Mouse (Mus musculus) hindbrain, embryonic 13.5 days (tissue): ENCODE results near the gene Dhrs13. TPM values are rescaled to one million over a fixed set of nuclear protein-coding genes. Genes with fewer than 3 reads are reported as not detected.

ENCODE experiments used
- ATAC-seq: fragments of 200-750 bp; cut with Nextera tagmentation; 2 replicates; pipeline ENCODE4 v1.8.0; 2017; ENCODE audit warnings: moderate TSS enrichment; ENCODE audit not compliant: low FRiP score
- H3K27ac ChIP-seq: fragments of 300-500 bp; sonication (generic); 2 replicates; pipeline ENCODE4 v1.5.1; 2015; ENCODE audit warnings: inconsistent platforms, mild to moderate bottlenecking, moderate library complexity
- H3K27me3 ChIP-seq: fragments of 300-500 bp; sonication (generic); 2 replicates; pipeline ENCODE4 v1.6.1; 2015; ENCODE audit warnings: mild to moderate bottlenecking, inconsistent platforms
- H3K36me3 ChIP-seq: fragments of 300-500 bp; sonication (generic); 2 replicates; pipeline ENCODE4 v1.6.1; 2015; ENCODE audit warnings: mild to moderate bottlenecking, inconsistent platforms
- H3K4me1 ChIP-seq: fragments of 300-500 bp; sonication (generic); replicated peaks from 2 replicates; pipeline ENCODE4 v1.6.1; 2015; ENCODE audit warnings: inconsistent platforms
- H3K4me2 ChIP-seq: fragments of 300-500 bp; sonication (generic); 2 replicates; pipeline ENCODE4 v1.6.1; 2015; ENCODE audit warnings: inconsistent platforms, mild to moderate bottlenecking, moderate library complexity
- H3K4me3 ChIP-seq: fragments of 300-500 bp; sonication (generic); 2 replicates; pipeline ENCODE4 v1.5.1; 2015; ENCODE audit warnings: mild to moderate bottlenecking, inconsistent platforms
- H3K9ac ChIP-seq: fragments of 300-500 bp; sonication (generic); 2 replicates; pipeline ENCODE4 v1.6.1; 2015; ENCODE audit warnings: mild to moderate bottlenecking, inconsistent platforms
- H3K9me3 ChIP-seq: fragments of 300-500 bp; sonication (generic); 2 replicates; pipeline ENCODE4 v1.6.1; 2016; ENCODE audit warnings: inconsistent platforms
- WGBS: fragments of 180-500 bp; shearing (Covaris S2); methylation state at CpG from one replicate; pipeline ENCODE4 v1.1.7; 2015; 5-methylcytosine and 5-hydroxymethylcytosine counted together
- microRNA counts: library from miRNA; unstranded; fragments of <30 nt; microRNA quantifications from one replicate; lab custom pipeline; 2016
- microRNA-seq: library from miRNA; unstranded; fragments of <30 nt; microRNA quantifications from one replicate; pipeline ENCODE4, GENCODE M21; 2016
- polyA plus RNA-seq: library from polyadenylated mRNA; unstranded; fragments of >200 nt; fragmentation: Nextera tagmentation; extraction: Ambion mirVana; gene quantifications from 2 replicates; pipeline ENCODE4 v1.2.1, GENCODE M21; 2015

Gene Dhrs13
- polyA plus RNA-seq, 1 experiment from 2014 or later, result 39.3 TPM

- 93% methylated on average over 4 of the region's 4 CpGs for WGBS
- H3K9me3 ChIP-seq, result no peaks in the 10 kb centered on the region
- ATAC-seq, result no peak
- no peak overlapping the region for H3K27ac ChIP-seq
- H3K4me2 ChIP-seq, result no peak overlapping the region
- no peaks in the 10 kb centered on the region for H3K27me3 ChIP-seq
- H3K36me3 ChIP-seq, result peaks cover 70% of the 10 kb centered on the region
- peaks cover 9% of the 10 kb centered on the region for H3K4me1 ChIP-seq
- H3K9ac ChIP-seq, result no peak overlapping the region
- no peak overlapping the region for H3K4me3 ChIP-seq
These were observed 42.6 kb downstream of the Dhrs13 start for GRCm38 (mm10) chr11:78074666-78075065.

- Histone ChIP-seq H3K4me2 (peak within 1 kb of the TSS; percentile 73), H3K9ac (peak within 1 kb of the TSS; percentile 79), H3K4me3 (peak within 1 kb of the TSS; percentile 72), H3K9me3 (no peaks in the 10 kb centered on the region), H3K27ac (peak within 1 kb of the TSS; percentile 83), H3K36me3 (peaks cover 25% of the 10 kb centered on the region), H3K27me3 (peaks cover 6% of the 10 kb centered on the region; the same call in 1 of the 2 replicates), H3K4me1 (peaks cover 16% of the 10 kb centered on the region)
- WGBS, result 2% methylated on average over 42 of the region's 42 CpGs
- ATAC-seq, result peak; percentile 94
These were observed 48.2 kb downstream of the Dhrs13 start, which contains the start of gene Eral1 for GRCm38 (mm10) chr11:78079961-78080921. Eral1 (minus strand) TSS chr11:78080383.

GRCm38 (mm10) chr11:78083595-78083994 is 51.5 kb downstream of the Dhrs13 start:
- Histone ChIP-seq H3K4me2 (no peak overlapping the region), H3K27me3 (peaks cover 6% of the 10 kb centered on the region; the same call in 1 of the 2 replicates), H3K4me1 (peaks cover 16% of the 10 kb centered on the region), H3K4me3 (no peak overlapping the region), H3K27ac (no peak overlapping the region), H3K9ac (no peak overlapping the region), H3K36me3 (no peaks in the 10 kb centered on the region), H3K9me3 (no peaks in the 10 kb centered on the region)
- 89% methylated on average over 1 of the region's 1 CpGs for WGBS
- no peak for ATAC-seq

GRCm38 (mm10) chr11:78086925-78087479 is 54.9 kb downstream of the Dhrs13 start:
- Histone ChIP-seq H3K4me3 (no peak overlapping the region), H3K9ac (no peak overlapping the region), H3K36me3 (no peaks in the 10 kb centered on the region), H3K27me3 (peaks cover 6% of the 10 kb centered on the region; the same call in 1 of the 2 replicates), H3K4me2 (no peak overlapping the region), H3K4me1 (no peaks in the 10 kb centered on the region), H3K27ac (no peak overlapping the region), H3K9me3 (no peaks in the 10 kb centered on the region)
- 86% methylated on average over 4 of the region's 4 CpGs for WGBS
- no peak for ATAC-seq

MicroRNAs within 50 kb of the gene (microRNA counts, 519-probe panel; counts per million panel counts)
- microRNA mmu-miR-144 (lab: Ali Mortazavi, UCI) (3,572 counts per million, percentile 47 among the panel's probes with 10 or more counts), microRNA mmu-miR-451 (lab: Ali Mortazavi, UCI) (3,299 counts per million, percentile 41 among the panel's probes with 10 or more counts)

Small RNA genes lying within 50 kb of the gene (microRNA-seq; reads per million reads assigned to microRNA genes)
- gene Mir144, result 21.9 reads per million, percentile 31 among the genes with 10 or more reads in this experiment
- gene Mir451a, result not detected
- gene Mir451b, result not detected

Other genes starting within 250 kb of the Dhrs13 start
- gene Gm10277, start 244.5 kb upstream of the Dhrs13 start, polyA plus RNA-seq, result 2.0 and 2.7 TPM in 2 replicates
- 4.2 and 6.6 TPM in 2 replicates for gene Pipox, start 138.2 kb upstream of the Dhrs13 start, polyA plus RNA-seq
- 112 and 121 TPM in 2 replicates for gene Sez6, start 101.5 kb upstream of the Dhrs13 start, polyA plus RNA-seq
- gene Phf12, start 49.5 kb upstream of the Dhrs13 start, polyA plus RNA-seq, result 18.9 and 21.2 TPM in 2 replicates
- gene Flot2, start 5.7 kb downstream of the Dhrs13 start, polyA plus RNA-seq, result 80.5 and 86.4 TPM in 2 replicates
- 31.5 and 32.0 TPM in 2 replicates for gene Eral1, start 48.1 kb downstream of the Dhrs13 start, polyA plus RNA-seq
- 28.2 and 31.4 TPM in 2 replicates for gene Fam222b, start 62.4 kb downstream of the Dhrs13 start, polyA plus RNA-seq
- 125 and 127 TPM in 2 replicates for gene Traf4, start 133.3 kb downstream of the Dhrs13 start, polyA plus RNA-seq
- 6.6 and 6.7 TPM in 2 replicates for gene Nek8, start 144.4 kb downstream of the Dhrs13 start, polyA plus RNA-seq
- gene Tlcd1, start 144.4 kb downstream of the Dhrs13 start, polyA plus RNA-seq, result 7.0 and 8.3 TPM in 2 replicates
- 913 and 965 TPM in 2 replicates for gene Rpl23a, start 151.3 kb downstream of the Dhrs13 start, polyA plus RNA-seq
- gene Rab34, start 156.2 kb downstream of the Dhrs13 start, polyA plus RNA-seq, result 53.2 TPM in 2 replicates
- 2.5 and 3.3 TPM in 2 replicates for gene Proca1, start 161.1 kb downstream of the Dhrs13 start, polyA plus RNA-seq
- 87.1 and 87.8 TPM in 2 replicates for gene Sdf2, start 213.5 kb downstream of the Dhrs13 start, polyA plus RNA-seq
- gene Supt6, start 213.7 kb downstream of the Dhrs13 start, polyA plus RNA-seq, result 29.9 and 30.1 TPM in 2 replicates
- 64.9 and 67.2 TPM in 2 replicates for gene 2610507B11Rik, start 229.5 kb downstream of the Dhrs13 start, polyA plus RNA-seq